Mouse (Mus musculus) embryonic facial prominence, embryonic 13.5 days (tissue): Measurements from ENCODE around the gene Kcna3. TPM values are rescaled to one million over a fixed set of nuclear protein-coding genes. Genes with fewer than 3 reads are reported as not detected.

Experiments used
- ATAC-seq: fragments of 200-750 bp; cut with Nextera tagmentation; 2 replicates; pipeline ENCODE4 v1.8.0; 2017; ENCODE audit warnings: low read depth; ENCODE audit not compliant: insufficient number of reproducible peaks, insufficient read depth, low FRiP score, low TSS enrichment
- H3K27ac ChIP-seq: fragments of 300-500 bp; sonication (generic); 2 replicates; pipeline ENCODE4 v1.5.1; 2015; ENCODE audit warnings: moderate library complexity, mild to moderate bottlenecking, inconsistent platforms
- H3K27me3 ChIP-seq: fragments of 300-500 bp; sonication (generic); 2 replicates; pipeline ENCODE4 v1.6.1; 2015; ENCODE audit warnings: mild to moderate bottlenecking, inconsistent platforms
- H3K36me3 ChIP-seq: fragments of 300-500 bp; sonication (generic); 2 replicates; pipeline ENCODE4 v1.6.1; 2015; ENCODE audit warnings: mild to moderate bottlenecking, inconsistent platforms
- H3K4me1 ChIP-seq: fragments of 300-500 bp; sonication (generic); 2 replicates; pipeline ENCODE4 v1.6.1; 2015; ENCODE audit warnings: inconsistent platforms
- H3K4me2 ChIP-seq: fragments of 300-500 bp; sonication (generic); 2 replicates; pipeline ENCODE4 v1.6.1; 2015; ENCODE audit warnings: moderate library complexity, mild to moderate bottlenecking, inconsistent platforms
- H3K4me3 ChIP-seq: fragments of 300-500 bp; sonication (generic); 2 replicates; pipeline ENCODE4 v1.5.1; 2015; ENCODE audit warnings: mild to moderate bottlenecking, inconsistent platforms
- H3K9ac ChIP-seq: fragments of 300-500 bp; sonication (generic); 2 replicates; pipeline ENCODE4 v1.6.1; 2015; ENCODE audit warnings: mild to moderate bottlenecking, inconsistent platforms
- H3K9me3 ChIP-seq: fragments of 300-500 bp; sonication (generic); 2 replicates; pipeline ENCODE4 v1.6.1; 2016; ENCODE audit warnings: inconsistent platforms
- WGBS: fragments of 180-500 bp; shearing (Covaris S2); methylation state at CpG from one replicate; pipeline ENCODE4 v1.1.7; 2015; ENCODE audit warnings: mixed read lengths; 5-methylcytosine and 5-hydroxymethylcytosine counted together
- polyA plus RNA-seq: library from polyadenylated mRNA; unstranded; fragments of >200 nt; fragmentation: Nextera tagmentation; extraction: Ambion mirVana; gene quantifications from 2 replicates; pipeline ENCODE4 v1.2.1, GENCODE M21; 2015

The Kcna3 gene
- polyA plus RNA-seq, 1 experiment from 2014 or later: 1.1 TPM

DNA sequence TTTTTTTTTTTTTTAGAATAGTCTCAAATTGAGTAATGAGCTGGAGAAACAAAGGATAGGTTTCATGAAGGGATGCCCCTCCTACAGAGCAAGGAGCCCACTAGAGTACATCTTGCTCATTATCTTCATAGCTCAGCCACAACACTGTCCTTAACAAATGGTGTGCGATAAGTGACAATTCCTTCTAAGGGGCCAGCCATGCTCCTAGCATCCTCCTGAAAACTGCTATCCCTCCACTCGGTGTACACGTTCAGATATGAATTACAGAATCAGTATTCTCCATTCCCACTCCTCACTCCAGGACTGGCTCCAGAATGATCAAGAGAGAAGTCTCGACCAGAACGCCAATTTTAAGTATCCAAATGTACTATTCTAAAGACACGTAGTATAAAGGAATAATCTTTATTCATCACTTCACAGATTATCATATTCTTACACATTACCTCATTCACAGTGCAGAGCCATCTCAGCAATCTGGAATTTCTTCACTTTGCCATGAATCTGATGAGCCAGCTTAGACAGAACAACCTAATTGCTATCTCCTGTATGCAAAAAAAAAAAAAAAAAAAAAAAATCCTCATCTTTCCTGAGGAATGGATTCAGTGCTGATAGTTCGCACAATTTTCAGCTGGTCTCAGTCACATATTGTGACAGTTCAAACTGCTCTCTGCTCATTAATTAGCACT lies 30.3 kb downstream of the Kcna3 start:
- no peaks in the 10 kb centered on the region for H3K36me3 ChIP-seq

GRCm38 (mm10) chr3:107067245-107067644 lies 31.3 kb downstream of the Kcna3 start:
- Histone ChIP-seq H3K4me1 (no peaks in the 10 kb centered on the region), H3K9ac (no peak overlapping the region), H3K36me3 (no peaks in the 10 kb centered on the region), H3K4me3 (no peak overlapping the region), H3K4me2 (no peak overlapping the region), H3K27ac (no peak overlapping the region), H3K9me3 (no peaks in the 10 kb centered on the region), H3K27me3 (no peaks in the 10 kb centered on the region)
- no peak for ATAC-seq
- 70% methylated on average over 6 of the region's 6 CpGs for WGBS

More for the DNA sequence above, 30.3 kb downstream of the Kcna3 start:
- Histone ChIP-seq H3K27me3 (no peaks in the 10 kb centered on the region), H3K9me3 (no peaks in the 10 kb centered on the region), H3K27ac (no peak overlapping the region), H3K4me1 (no peaks in the 10 kb centered on the region), H3K4me2 (no peak overlapping the region), H3K4me3 (no peak overlapping the region), H3K9ac (no peak overlapping the region)
- WGBS: 82% methylated on average over 7 of the region's 7 CpGs
- ATAC-seq: no peak

GRCm38 (mm10) chr3:107073863-107074262 lies 37.9 kb downstream of the Kcna3 start:
- Histone ChIP-seq H3K9me3 (no peaks in the 10 kb centered on the region), H3K4me1 (no peaks in the 10 kb centered on the region), H3K4me3 (no peak overlapping the region), H3K9ac (no peak overlapping the region), H3K4me2 (no peak overlapping the region), H3K36me3 (no peaks in the 10 kb centered on the region), H3K27ac (no peak overlapping the region), H3K27me3 (no peaks in the 10 kb centered on the region; the same call in 1 of the 2 replicates)
- WGBS: 59% methylated on average over 2 of the region's 2 CpGs
- no peak for ATAC-seq

GRCm38 (mm10) chr3:107075705-107076104 lies 39.7 kb downstream of the Kcna3 start:
- Histone ChIP-seq H3K36me3 (no peaks in the 10 kb centered on the region), H3K4me2 (no peak overlapping the region), H3K9me3 (no peaks in the 10 kb centered on the region), H3K4me1 (no peaks in the 10 kb centered on the region), H3K27me3 (no peaks in the 10 kb centered on the region; the same call in 1 of the 2 replicates), H3K27ac (no peak overlapping the region), H3K9ac (no peak overlapping the region), H3K4me3 (no peak overlapping the region)
- no peak for ATAC-seq
- WGBS: 88% methylated on average over 1 of the region's 1 CpGs

- no peaks in the 10 kb centered on the region for H3K9me3 ChIP-seq
- no peaks in the 10 kb centered on the region for H3K36me3 ChIP-seq
- H3K9ac ChIP-seq: no peak overlapping the region
- H3K4me1 ChIP-seq: no peaks in the 10 kb centered on the region
- H3K4me3 ChIP-seq: no peak overlapping the region
- 76% methylated on average over 3 of the region's 3 CpGs for WGBS
- no peak for ATAC-seq
- no peak overlapping the region for H3K27ac ChIP-seq
- H3K27me3 ChIP-seq: no peaks in the 10 kb centered on the region; the same call in 1 of the 2 replicates
- no peak overlapping the region for H3K4me2 ChIP-seq
These were observed 40.7 kb downstream of the Kcna3 start for GRCm38 (mm10) chr3:107076658-107077057.

DNA sequence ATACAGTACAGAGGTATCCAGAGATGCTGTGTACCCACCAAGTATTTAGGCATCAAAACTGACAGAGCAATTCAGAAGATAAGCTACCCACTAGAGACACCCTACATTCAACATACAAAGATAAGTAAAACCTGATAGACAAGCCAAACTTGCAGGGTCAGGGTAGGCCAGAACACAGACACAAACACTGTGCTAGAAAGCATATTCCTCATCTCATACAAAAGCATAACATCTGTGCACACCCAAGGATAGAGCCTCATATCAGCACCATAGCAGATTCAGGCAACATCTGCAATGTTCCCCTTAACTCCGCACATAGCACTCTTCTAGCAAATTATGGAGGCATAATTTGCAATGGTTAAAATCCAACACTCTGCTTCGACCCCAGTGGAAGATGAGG lies 41.1 kb downstream of the Kcna3 start:
- ATAC-seq: no peak
- no peak overlapping the region for H3K9ac ChIP-seq
- no peaks in the 10 kb centered on the region for H3K9me3 ChIP-seq
- no peak overlapping the region for H3K4me2 ChIP-seq
- no peak overlapping the region for H3K4me3 ChIP-seq
- H3K4me1 ChIP-seq: no peaks in the 10 kb centered on the region
- H3K27me3 ChIP-seq: no peaks in the 10 kb centered on the region; the same call in 1 of the 2 replicates
- H3K27ac ChIP-seq: no peak overlapping the region
- no peaks in the 10 kb centered on the region for H3K36me3 ChIP-seq
- WGBS: 89% methylated on average over 2 of the region's 2 CpGs

DNA sequence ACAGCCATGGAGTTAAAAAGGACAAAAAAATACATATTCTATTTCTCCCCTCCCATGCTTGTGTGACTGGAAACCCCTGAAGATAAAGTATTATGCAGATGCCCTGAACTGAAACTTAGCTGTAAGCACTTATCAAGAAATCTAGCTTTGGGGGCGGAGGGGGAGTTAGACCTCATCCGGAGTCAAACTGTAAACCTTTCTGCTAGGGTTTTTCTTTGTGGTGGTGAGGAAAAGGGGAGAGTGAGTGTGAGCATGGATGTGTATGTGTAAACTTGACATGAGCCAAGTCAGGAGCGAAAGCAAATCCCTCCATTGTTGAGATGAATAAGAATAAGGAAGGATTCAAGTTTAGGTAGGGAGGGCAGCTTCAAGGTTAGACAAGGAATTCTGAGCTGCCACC lies 44.8 kb downstream of the Kcna3 start:
- no peak overlapping the region for H3K27ac ChIP-seq
- no peak overlapping the region for H3K4me2 ChIP-seq
- no peaks in the 10 kb centered on the region for H3K27me3 ChIP-seq
- H3K4me3 ChIP-seq: no peak overlapping the region
- ATAC-seq: no peak
- no peak overlapping the region for H3K9ac ChIP-seq
- no peaks in the 10 kb centered on the region for H3K36me3 ChIP-seq
- 77% methylated on average over 3 of the region's 3 CpGs for WGBS
- no peaks in the 10 kb centered on the region for H3K4me1 ChIP-seq
- no peaks in the 10 kb centered on the region for H3K9me3 ChIP-seq

DNA sequence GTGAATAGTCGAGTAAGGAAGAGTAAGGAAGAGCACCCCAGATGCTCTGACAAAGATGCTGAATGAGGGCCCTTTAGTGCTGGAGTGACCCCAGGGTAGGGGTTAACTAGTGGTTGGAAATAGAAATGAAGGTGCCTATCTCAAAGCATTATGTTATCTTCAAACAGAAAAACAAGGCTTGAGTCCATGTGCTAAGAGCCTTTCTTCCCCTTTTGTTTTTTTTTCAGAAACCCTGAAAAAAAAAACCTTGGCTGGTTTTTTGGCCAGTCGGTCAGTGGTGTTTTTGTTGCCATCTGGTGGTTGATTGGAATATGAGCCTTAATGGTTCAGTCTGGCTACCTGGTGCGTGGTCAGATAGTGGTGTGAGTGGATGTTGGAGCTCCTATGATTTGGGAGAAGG lies 45.3 kb downstream of the Kcna3 start:
- no peak for ATAC-seq
- Histone ChIP-seq H3K4me2 (no peak overlapping the region), H3K9ac (no peak overlapping the region), H3K36me3 (no peaks in the 10 kb centered on the region), H3K27me3 (no peaks in the 10 kb centered on the region), H3K27ac (no peak overlapping the region), H3K9me3 (no peaks in the 10 kb centered on the region), H3K4me3 (no peak overlapping the region), H3K4me1 (no peaks in the 10 kb centered on the region)
- 24% methylated on average over 3 of the region's 3 CpGs for WGBS

DNA sequence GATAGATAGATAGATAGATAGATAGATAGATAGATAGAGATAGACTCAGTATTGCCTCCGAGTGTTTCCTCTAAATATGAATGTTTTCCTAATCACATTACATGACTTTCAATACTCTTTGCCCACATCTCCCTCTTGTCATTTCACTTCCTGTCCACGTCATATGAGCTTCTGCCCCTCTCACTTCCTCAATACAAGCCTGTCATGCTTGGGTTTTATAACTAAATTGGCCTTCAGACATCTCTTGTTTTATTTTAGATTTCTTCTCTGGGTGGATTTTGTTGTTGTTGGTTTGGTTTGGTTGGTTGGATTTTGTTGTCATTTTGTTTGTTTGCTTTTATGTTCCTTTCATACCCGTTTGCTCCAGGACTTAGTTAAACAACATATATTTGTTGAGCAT lies 48.6 kb downstream of the Kcna3 start:
- no peaks in the 10 kb centered on the region for H3K4me1 ChIP-seq
- WGBS: 69% methylated on average over 3 of the region's 3 CpGs
- H3K9ac ChIP-seq: no peak overlapping the region
- no peak overlapping the region for H3K4me2 ChIP-seq
- no peaks in the 10 kb centered on the region for H3K9me3 ChIP-seq
- ATAC-seq: no peak
- H3K36me3 ChIP-seq: no peaks in the 10 kb centered on the region
- H3K27ac ChIP-seq: no peak overlapping the region
- no peaks in the 10 kb centered on the region for H3K27me3 ChIP-seq
- H3K4me3 ChIP-seq: no peak overlapping the region

GRCm38 (mm10) chr3:107087410-107087809 lies 51.4 kb downstream of the Kcna3 start:
- Histone ChIP-seq H3K4me2 (no peak overlapping the region), H3K27ac (no peak overlapping the region), H3K9ac (no peak overlapping the region), H3K4me1 (no peaks in the 10 kb centered on the region), H3K9me3 (no peaks in the 10 kb centered on the region), H3K27me3 (no peaks in the 10 kb centered on the region), H3K4me3 (no peak overlapping the region), H3K36me3 (no peaks in the 10 kb centered on the region)
- WGBS: 85% methylated on average over 4 of the region's 4 CpGs
- no peak for ATAC-seq
